Mouse (Mus musculus) heart, postnatal 0 days (tissue): ENCODE results near the gene Trmt44.

Experiments used
- CTCF ChIP-seq: IDR thresholded peaks from 2 replicates; pipeline ENCODE4 v1.5.1; 2016; ENCODE audit warnings: antibody characterized with exemption, control low read depth, low read depth
- EP300 ChIP-seq: IDR thresholded peaks from 2 replicates; pipeline ENCODE4 v1.6.1; 2016; ENCODE audit warnings: antibody characterized with exemption, low read depth

- TF ChIP-seq EP300 (no peak), CTCF (no peak)
These were observed 21.9 kb downstream of the Trmt44 start for GRCm38 (mm10) chr5:35552838-35553539.
